Mouse (Mus musculus) G1E-ER4 (cell line): Measurements from ENCODE around the gene Lrrc4c. TPM values are rescaled to one million over a fixed set of nuclear protein-coding genes. Genes with fewer than 3 reads are reported as not detected.

ENCODE experiments used
- GATA1 ChIP-seq: IDR thresholded peaks from one replicate; pipeline ENCODE4 v1.8.0; 2012; ENCODE audit warnings: low read length, inconsistent platforms
- polyA plus RNA-seq: library from polyadenylated mRNA; stranded (reverse); fragments of >175 nt; gene quantifications from 2 replicates; pipeline ENCODE4 v1.2.3, GENCODE M21; 2012

Lrrc4c gene
- polyA plus RNA-seq, 1 experiment: not detected

GRCm38 (mm10) chr2:96707772-96708350 lies 389.9 kb downstream of the Lrrc4c start:
- TF ChIP-seq GATA1: no peak

GRCm38 (mm10) chr2:96714561-96714960 lies 396.6 kb downstream of the Lrrc4c start:
- TF ChIP-seq GATA1: no peak

GRCm38 (mm10) chr2:96717353-96717752 lies 399.4 kb downstream of the Lrrc4c start:
- TF ChIP-seq GATA1: no peak

GRCm38 (mm10) chr2:96723395-96723794 lies 405.4 kb downstream of the Lrrc4c start:
- TF ChIP-seq GATA1: no peak

GRCm38 (mm10) chr2:96736081-96736480 lies 418.1 kb downstream of the Lrrc4c start:
- TF ChIP-seq GATA1: no peak

- no peak for TF ChIP-seq GATA1
Measured at GRCm38 (mm10) chr2:96755066-96755465, 437.1 kb downstream of the Lrrc4c start.

GRCm38 (mm10) chr2:96757701-96758100 lies 439.7 kb downstream of the Lrrc4c start:
- TF ChIP-seq GATA1: no peak

- no peak for TF ChIP-seq GATA1
Measured at GRCm38 (mm10) chr2:96763538-96763937, 445.6 kb downstream of the Lrrc4c start.

GRCm38 (mm10) chr2:96775376-96775775 lies 457.4 kb downstream of the Lrrc4c start:
- no peak for TF ChIP-seq GATA1

- no peak for TF ChIP-seq GATA1
Measured at GRCm38 (mm10) chr2:96796681-96797385, 478.9 kb downstream of the Lrrc4c start.

GRCm38 (mm10) chr2:96850839-96851396 lies 532.9 kb downstream of the Lrrc4c start:
- no peak for TF ChIP-seq GATA1

GRCm38 (mm10) chr2:96853797-96854196 lies 535.8 kb downstream of the Lrrc4c start:
- no peak for TF ChIP-seq GATA1

- no peak for TF ChIP-seq GATA1
Measured at GRCm38 (mm10) chr2:96876062-96876461, 558.1 kb downstream of the Lrrc4c start.

GRCm38 (mm10) chr2:96949531-96949930 lies 631.6 kb downstream of the Lrrc4c start:
- no peak for TF ChIP-seq GATA1

GRCm38 (mm10) chr2:96999521-96999920 lies 681.6 kb downstream of the Lrrc4c start:
- TF ChIP-seq GATA1: no peak

- no peak for TF ChIP-seq GATA1
Measured at GRCm38 (mm10) chr2:97018319-97018718, 700.4 kb downstream of the Lrrc4c start.

GRCm38 (mm10) chr2:97026991-97027390 lies 709.0 kb downstream of the Lrrc4c start:
- TF ChIP-seq GATA1: no peak

- TF ChIP-seq GATA1: no peak
Measured at GRCm38 (mm10) chr2:97027585-97027984, 709.6 kb downstream of the Lrrc4c start.
